Mouse (Mus musculus): ENCODE results near the gene 1700001P01Rik.

GRCm38 (mm10) chr11:97812491-97812921, 36.8 kb upstream of the 1700001P01Rik start:
- TF ChIP-seq POLR2A (IDR thresholded peaks at IDR 0.05; ENCODE audit: borderline replicate concordance, extremely low read depth, insufficient read depth, insufficient read length, poor library complexity, severe bottlenecking) (no peak), CTCF (IDR thresholded peaks at IDR 0.05; ENCODE audit: borderline replicate concordance, extremely low read depth, insufficient read depth, insufficient read length) (no peak)
